Mouse (Mus musculus) forebrain, embryonic 14.5 days (tissue): ENCODE results near the gene 4930572O03Rik. TPM values are rescaled to one million over a fixed set of nuclear protein-coding genes. Genes with fewer than 3 reads are reported as not detected.
"Not testable (repeated sequence)": the region's sequence is repeated elsewhere in the genome, so short reads cannot be mapped to it uniquely, and the experiment has no call there.

Source experiments
- ATAC-seq: fragments of 200-750 bp; cut with Nextera tagmentation; 2 replicates; pipeline ENCODE4 v1.8.0; 2017; ENCODE audit warnings: mild to moderate bottlenecking, moderate library complexity
- DNase-seq: peaks from one replicate; pipeline ENCODE4 v3.0.0-alpha.2; 2015; ENCODE audit warnings: low spot score
- H3K27ac ChIP-seq: fragments of 300-500 bp; sonication (generic); 2 replicates; pipeline ENCODE4 v1.5.1; 2014; ENCODE audit warnings: low read depth, mild to moderate bottlenecking, control low read depth, low read length, moderate library complexity
- H3K27me3 ChIP-seq: fragments of 300-500 bp; sonication (generic); replicated peaks from 2 replicates; pipeline ENCODE4 v1.6.1; 2014; ENCODE audit warnings: low read length, control low read depth, mixed read lengths; ENCODE audit not compliant: control insufficient read depth, insufficient read depth
- H3K36me3 ChIP-seq: fragments of 300-500 bp; sonication (generic); 2 replicates; pipeline ENCODE4 v1.6.1; 2014; ENCODE audit warnings: low read length, control low read depth; ENCODE audit not compliant: control insufficient read depth, insufficient read depth
- H3K4me1 ChIP-seq: fragments of 300-500 bp; sonication (generic); 2 replicates; pipeline ENCODE4 v1.6.1; 2014; ENCODE audit warnings: antibody characterized with exemption, low read length, control low read depth; ENCODE audit not compliant: control insufficient read depth, insufficient read depth
- H3K4me2 ChIP-seq: fragments of 300-500 bp; sonication (generic); 2 replicates; pipeline ENCODE4 v1.6.1; 2014; ENCODE audit warnings: mild to moderate bottlenecking, control low read depth, low read length
- H3K4me3 ChIP-seq: fragments of 300-500 bp; sonication (generic); 2 replicates; pipeline ENCODE4 v1.5.1; 2014; ENCODE audit warnings: low read depth, low read length, control low read depth
- H3K9ac ChIP-seq: fragments of 300-500 bp; sonication (generic); 2 replicates; pipeline ENCODE4 v1.6.1; 2014; ENCODE audit warnings: mild to moderate bottlenecking, low read length, control low read depth, moderate library complexity
- H3K9me3 ChIP-seq: fragments of 300-500 bp; sonication (generic); replicated peaks from 2 replicates; pipeline ENCODE4 v1.6.1; 2016; ENCODE audit warnings: low read length, control low read depth, mixed read lengths; ENCODE audit not compliant: control insufficient read depth
- WGBS: fragments of 180-500 bp; shearing (Covaris S2); extraction: QIAGEN DNeasy Blood & Tissue Kit; methylation state at CpG from one replicate; pipeline ENCODE4 v1.1.7; 2014; 5-methylcytosine and 5-hydroxymethylcytosine counted together
- polyA plus RNA-seq: library from polyadenylated mRNA; unstranded; fragments of >200 nt; fragmentation: Nextera tagmentation; extraction: Ambion mirVana; gene quantifications from 2 replicates; pipeline ENCODE4 v1.2.1, GENCODE M21; 2014

The 4930572O03Rik gene
- polyA plus RNA-seq, 1 experiment from 2014 or later = not detected

DNA sequence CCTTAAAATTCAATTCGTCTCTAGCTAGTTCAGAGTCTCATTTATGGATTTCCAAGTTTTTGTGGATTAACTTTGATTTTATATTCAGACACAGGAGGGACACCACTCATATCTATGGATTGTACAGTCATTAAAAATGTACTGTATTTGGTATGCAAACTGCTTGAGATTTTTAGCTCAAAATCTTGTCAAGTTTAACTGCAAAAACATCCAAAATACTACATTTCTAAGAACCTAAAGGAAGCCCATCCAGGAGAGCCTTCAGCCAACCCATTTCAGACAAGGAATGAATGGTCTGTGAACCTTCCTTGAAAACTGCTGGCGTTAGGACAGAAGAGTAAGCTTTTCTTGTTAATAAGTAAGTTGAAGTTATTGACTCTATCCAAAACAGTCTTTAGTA lies 53.9 kb downstream of the 4930572O03Rik start:
- peaks cover 16% of the 10 kb centered on the region for H3K9me3 ChIP-seq
- 62% methylated on average over 2 of the region's 2 CpGs for WGBS
- DNase-seq, H3K4me2 ChIP-seq, H3K9ac ChIP-seq, H3K4me3 ChIP-seq, H3K36me3 ChIP-seq, ATAC-seq, H3K4me1 ChIP-seq, H3K27ac ChIP-seq, H3K27me3 ChIP-seq: not testable (repeated sequence)

DNA sequence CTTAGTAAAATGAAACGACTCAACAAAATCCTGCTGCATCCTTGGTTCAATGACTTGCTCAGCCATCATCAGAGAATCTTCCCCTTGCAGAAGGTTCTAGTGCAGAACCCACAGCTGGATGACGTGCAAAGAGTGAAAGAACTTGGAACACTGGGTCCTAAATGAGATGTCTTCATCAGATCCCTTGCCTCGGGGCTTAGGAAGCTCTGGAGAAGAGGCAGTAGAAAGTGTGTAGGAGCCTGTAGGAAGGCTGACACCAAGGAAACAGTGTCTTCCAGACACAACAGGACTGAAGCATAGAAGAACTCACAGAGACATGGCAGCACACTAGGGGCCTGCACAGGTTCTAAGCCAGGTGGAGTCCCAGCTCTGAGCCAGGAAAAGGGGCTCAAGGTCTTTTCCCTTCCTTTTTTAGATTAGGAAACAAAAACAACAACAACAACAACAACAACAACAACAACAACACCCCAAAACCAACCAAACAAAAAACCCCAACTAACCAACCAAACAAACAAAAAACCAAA lies 54.4 kb downstream of the 4930572O03Rik start:
- H3K27me3 ChIP-seq, ATAC-seq, H3K9ac ChIP-seq, H3K27ac ChIP-seq, H3K36me3 ChIP-seq, DNase-seq, H3K4me1 ChIP-seq, H3K4me2 ChIP-seq, H3K4me3 ChIP-seq: not testable (repeated sequence)
- whole genome bisulfite sequencing = 56% methylated on average over 3 of the region's 3 CpGs
- peaks cover 16% of the 10 kb centered on the region for H3K9me3 ChIP-seq

Other genes with a start within 250 kb of the 4930572O03Rik start
- not detected in 2 replicates for gene Gm21149, start 180.5 kb downstream of the 4930572O03Rik start, polyA plus RNA-seq
- gene Gm21190, start 127.8 kb downstream of the 4930572O03Rik start, polyA plus RNA-seq = not detected in 2 replicates
- gene Gm21083, start 79.7 kb downstream of the 4930572O03Rik start, polyA plus RNA-seq = not detected in 2 replicates
- not detected in 2 replicates for gene Speer4d, start 38.0 kb downstream of the 4930572O03Rik start, polyA plus RNA-seq
- gene Speer4c, start 57.2 kb upstream of the 4930572O03Rik start, polyA plus RNA-seq = not detected in 2 replicates